Mouse (Mus musculus): ENCODE measurements around the gene Tnfrsf9. TPM values are rescaled to one million over a fixed set of nuclear protein-coding genes. Genes with fewer than 3 reads are reported as not detected.

Gene Tnfrsf9
- total RNA-seq, 2 experiments from 2014 or later: 0.17 to 0.57 TPM

- DNase-seq (ENCODE audit: low spot score in 2 of 2): no peak
These were observed 12.8 kb downstream of the Tnfrsf9 start for GRCm38 (mm10) chr4:150926924-150927705.

DNA sequence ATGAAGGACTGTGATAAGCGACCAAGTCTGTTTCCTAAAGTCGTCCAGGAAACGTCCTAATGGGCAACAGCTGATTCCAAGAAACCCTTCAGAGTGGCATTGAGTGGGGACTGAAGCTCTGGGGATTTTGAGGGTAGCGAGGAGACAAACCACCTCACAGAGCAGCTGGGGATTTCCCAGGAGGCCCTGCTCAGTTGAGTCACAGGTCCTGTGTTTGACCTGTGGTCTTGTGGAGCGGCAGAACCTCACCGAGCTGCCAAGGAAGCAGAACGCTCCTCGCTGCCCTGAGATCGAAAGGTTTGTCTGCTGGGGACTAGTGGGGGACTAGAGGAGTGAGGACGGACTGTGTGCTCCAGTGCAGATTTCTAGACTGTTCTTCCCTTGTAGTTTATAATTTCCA, 13.4 kb downstream of the Tnfrsf9 start:
- DNase-seq (ENCODE audit: low spot score in 2 of 2): no peak

DNA sequence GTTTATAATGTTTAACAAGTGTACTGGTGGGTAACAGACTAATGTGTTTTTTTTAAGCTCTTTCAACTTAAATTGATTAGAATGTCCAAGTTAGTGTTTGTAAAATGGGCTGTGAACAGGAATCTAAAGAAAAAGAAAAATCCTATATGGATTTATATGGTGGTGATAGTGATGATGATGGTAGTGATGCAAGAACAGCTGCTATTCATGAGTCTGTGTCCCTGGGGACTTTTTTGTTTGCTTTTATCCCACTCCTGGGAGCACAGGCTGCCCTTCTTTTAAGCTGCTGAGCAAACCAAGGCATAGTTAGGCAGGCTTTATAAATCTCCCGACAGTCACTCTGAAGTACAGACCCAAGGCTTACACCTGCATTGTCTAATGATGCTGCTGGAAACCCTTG, 19.1 kb downstream of the Tnfrsf9 start:
- no peak for DNase-seq (ENCODE audit: low spot score in 2 of 2)

- no peak for DNase-seq (ENCODE audit: low spot score in 2 of 2)
These were observed 23.1 kb downstream of the Tnfrsf9 start for GRCm38 (mm10) chr4:150937293-150938062.

DNA sequence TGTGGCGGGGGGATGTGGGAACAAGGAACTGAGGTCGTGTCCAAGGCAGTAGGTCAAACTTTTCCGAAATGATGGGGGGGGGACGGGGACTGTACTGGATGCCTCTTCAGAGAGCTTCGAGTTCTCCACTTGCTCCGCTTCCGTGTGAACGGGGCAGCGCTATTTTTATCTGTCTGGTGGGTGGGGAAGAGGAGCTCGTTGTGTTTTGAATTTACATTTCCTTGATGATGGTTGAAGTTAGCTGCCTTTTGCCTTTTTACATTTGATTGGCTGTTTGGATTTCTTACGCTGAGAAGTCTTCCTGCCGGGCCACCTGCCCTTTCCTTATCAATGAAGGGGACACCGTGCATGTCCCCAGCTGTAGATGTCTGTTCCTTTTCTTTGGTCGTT, 23.7 kb downstream of the Tnfrsf9 start:
- DNase-seq (ENCODE audit: low spot score in 2 of 2): no peak

- no peak for DNase-seq (ENCODE audit: low spot score in 2 of 2)
These were observed 25.8 kb downstream of the Tnfrsf9 start for GRCm38 (mm10) chr4:150939991-150940651.

DNA sequence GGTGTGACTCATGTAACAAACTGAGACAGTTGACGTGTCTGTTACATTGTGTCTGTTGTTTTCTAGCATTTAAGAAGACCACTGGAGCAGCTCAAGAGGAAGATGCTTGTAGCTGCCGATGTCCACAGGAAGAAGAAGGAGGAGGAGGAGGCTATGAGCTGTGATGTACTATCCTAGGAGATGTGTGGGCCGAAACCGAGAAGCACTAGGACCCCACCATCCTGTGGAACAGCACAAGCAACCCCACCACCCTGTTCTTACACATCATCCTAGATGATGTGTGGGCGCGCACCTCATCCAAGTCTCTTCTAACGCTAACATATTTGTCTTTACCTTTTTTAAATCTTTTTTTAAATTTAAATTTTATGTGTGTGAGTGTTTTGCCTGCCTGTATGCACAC, 30.3 kb downstream of the Tnfrsf9 start:
- no peak for DNase-seq (ENCODE audit: low spot score in 2 of 2)

DNA sequence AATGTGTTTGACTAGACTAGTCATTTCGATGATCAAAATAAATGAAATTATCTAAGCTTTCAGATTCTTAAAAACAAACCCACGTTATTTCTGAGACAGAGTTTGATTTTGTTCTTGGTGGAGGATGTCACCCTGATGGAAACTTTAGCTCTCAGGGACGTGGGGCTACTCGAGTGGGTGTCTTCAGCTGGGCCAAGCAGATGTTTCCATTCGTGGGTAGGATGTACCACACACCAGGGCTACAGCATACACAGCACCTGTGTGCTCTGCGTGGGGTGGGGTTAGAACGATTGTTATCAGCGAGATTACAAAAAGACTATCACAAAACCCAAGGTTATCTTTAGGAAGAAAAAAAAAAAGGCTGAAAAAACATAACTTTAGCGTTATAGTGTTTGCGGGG, 36.6 kb downstream of the Tnfrsf9 start:
- no peak for DNase-seq (ENCODE audit: low spot score in 2 of 2)

GRCm38 (mm10) chr4:150956369-150957105, 42.2 kb downstream of the Tnfrsf9 start:
- DNase-seq (ENCODE audit: low spot score in 2 of 2): no peak

GRCm38 (mm10) chr4:150957106-150957458, 42.7 kb downstream of the Tnfrsf9 start:
- DNase-seq (ENCODE audit: low spot score in 2 of 2): no peak

DNA sequence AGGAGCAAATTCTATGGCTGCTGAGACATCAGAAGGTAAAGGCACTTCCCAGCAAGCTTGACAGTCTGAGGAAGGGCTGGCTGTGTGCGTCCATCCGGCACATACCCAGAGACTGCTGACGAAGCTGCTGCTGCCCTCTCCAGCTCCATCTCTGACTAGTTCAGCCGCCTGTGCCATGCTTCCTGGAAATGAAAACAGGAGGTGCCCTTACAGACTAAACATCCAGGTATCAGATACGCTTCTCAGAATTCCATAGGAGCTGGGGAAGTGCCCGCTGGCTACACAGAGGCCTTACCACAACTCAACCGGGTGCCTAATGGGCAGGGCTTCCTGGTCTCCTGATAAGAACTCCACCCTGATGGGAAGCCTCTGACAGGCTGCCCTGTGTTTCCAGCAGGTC, 44.2 kb downstream of the Tnfrsf9 start:
- DNase-seq (ENCODE audit: low spot score in 2 of 2): no peak

GRCm38 (mm10) chr4:150962231-150962630, 47.9 kb downstream of the Tnfrsf9 start:
- DNase-seq (ENCODE audit: low spot score in 2 of 2): no peak

GRCm38 (mm10) chr4:150963711-150964110, 49.3 kb downstream of the Tnfrsf9 start:
- no peak for DNase-seq (ENCODE audit: low spot score in 2 of 2)

- peak; percentile 62 to 83 for DNase-seq (ENCODE audit: low spot score in 2 of 2)
These were observed 50.5 kb downstream of the Tnfrsf9 start for GRCm38 (mm10) chr4:150964635-150965554.

GRCm38 (mm10) chr4:150965555-150965951, 51.2 kb downstream of the Tnfrsf9 start:
- DNase-seq (ENCODE audit: low spot score in 2 of 2): no peak

DNA sequence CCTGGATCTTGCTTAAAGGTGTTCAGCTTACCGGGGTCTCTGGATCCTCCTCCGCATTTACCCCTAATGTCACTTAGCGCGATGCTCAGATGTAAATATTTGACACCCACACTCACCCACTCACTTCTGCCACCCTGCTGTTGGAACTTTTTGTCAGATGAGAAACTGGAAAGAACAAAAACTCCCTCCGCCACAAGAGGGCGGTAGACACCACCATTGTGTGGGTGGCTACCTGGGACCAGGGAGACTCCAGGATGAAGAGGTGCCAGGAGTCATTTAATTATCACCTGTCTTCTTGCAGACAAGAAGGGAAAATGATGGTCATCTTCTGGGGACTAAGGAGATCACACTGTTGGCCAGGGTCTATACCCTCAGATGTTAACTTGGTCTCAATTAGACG, 52.2 kb downstream of the Tnfrsf9 start:
- no peak for DNase-seq (ENCODE audit: low spot score in 2 of 2)

- DNase-seq (ENCODE audit: low spot score in 2 of 2): no peak
These were observed 54.6 kb downstream of the Tnfrsf9 start for GRCm38 (mm10) chr4:150968956-150969355.

GRCm38 (mm10) chr4:150973264-150973663, 58.9 kb downstream of the Tnfrsf9 start:
- no peak for DNase-seq (ENCODE audit: low spot score in 2 of 2)

GRCm38 (mm10) chr4:150975145-150975544, 60.8 kb downstream of the Tnfrsf9 start:
- no peak for DNase-seq (ENCODE audit: low spot score in 2 of 2)

DNA sequence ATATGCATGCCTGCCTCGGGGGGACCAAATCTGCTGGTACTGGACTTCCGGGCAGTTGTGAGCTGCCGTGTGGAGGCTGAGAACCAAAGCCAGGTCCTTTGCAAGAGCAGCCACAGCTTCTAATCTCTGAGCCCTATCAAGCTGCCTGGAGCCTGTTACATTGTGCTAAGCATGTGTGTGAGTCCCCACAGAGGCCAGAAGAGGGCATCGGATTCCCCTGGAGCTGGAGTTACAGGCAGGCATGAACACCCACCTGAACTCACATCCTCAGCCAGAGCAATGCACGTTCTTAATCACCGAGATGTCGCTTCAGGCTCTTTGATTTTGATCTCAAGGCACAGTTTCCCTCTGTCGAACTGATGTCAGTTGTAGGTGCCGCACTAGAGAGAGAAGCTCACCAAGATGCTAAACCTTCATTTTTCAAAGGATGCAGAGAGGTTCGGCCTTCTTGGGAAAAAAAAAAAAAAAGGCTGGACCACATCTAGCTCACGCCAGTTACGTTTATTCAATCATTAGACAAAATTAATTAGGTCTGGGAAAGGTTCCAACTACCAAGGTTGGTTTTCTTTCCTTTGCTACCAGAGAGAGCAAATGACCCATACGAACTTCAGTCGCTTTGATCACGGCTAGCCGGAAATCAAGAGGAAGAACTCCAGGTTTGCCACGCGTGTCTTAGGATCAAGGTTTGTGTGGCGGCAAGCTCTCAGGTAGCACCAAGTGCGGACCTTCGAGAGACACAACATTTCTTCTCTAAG, 64.0 kb downstream of the Tnfrsf9 start:
- DNase-seq (ENCODE audit: low spot score in 2 of 2): no peak

Data from gastrocnemius, postnatal 4 days (tissue).